Mouse (Mus musculus) thymus, adult 2 months (tissue): ENCODE measurements at regions not wholly inside any gene's neighbourhood (a gene's known extent, or its start where the extent isn't known, plus 50 kb on each side); places are given as distances from the start of the nearest gene placed in this dataset.

ENCODE experiments used
- CTCF ChIP-seq: fragments of 200-500 bp; IDR thresholded peaks from 2 replicates; pipeline ENCODE4 v1.5.1; 2012; ENCODE audit warnings: mild to moderate bottlenecking, control low read depth, low read length, moderate library complexity, borderline replicate concordance; ENCODE audit not compliant: control insufficient read depth, poor library complexity, insufficient read depth; ENCODE audit errors: extremely low read depth
- POLR2A ChIP-seq: fragments of 200-500 bp; IDR thresholded peaks from 2 replicates; pipeline ENCODE4 v1.6.1; 2012; ENCODE audit warnings: mild to moderate bottlenecking, low read length, control low read depth, moderate library complexity; ENCODE audit not compliant: control insufficient read depth, poor library complexity, insufficient read depth; ENCODE audit errors: extremely low read depth

GRCm38 (mm10) chr6:148578281-148578680, 134.1 kb upstream of the Tmtc1 start:
- TF ChIP-seq CTCF, result no peak
- TF ChIP-seq POLR2A, result no peak
